Comparison of ENCODE assay signal across 1 mouse cellular context in the genomic region with DNA sequence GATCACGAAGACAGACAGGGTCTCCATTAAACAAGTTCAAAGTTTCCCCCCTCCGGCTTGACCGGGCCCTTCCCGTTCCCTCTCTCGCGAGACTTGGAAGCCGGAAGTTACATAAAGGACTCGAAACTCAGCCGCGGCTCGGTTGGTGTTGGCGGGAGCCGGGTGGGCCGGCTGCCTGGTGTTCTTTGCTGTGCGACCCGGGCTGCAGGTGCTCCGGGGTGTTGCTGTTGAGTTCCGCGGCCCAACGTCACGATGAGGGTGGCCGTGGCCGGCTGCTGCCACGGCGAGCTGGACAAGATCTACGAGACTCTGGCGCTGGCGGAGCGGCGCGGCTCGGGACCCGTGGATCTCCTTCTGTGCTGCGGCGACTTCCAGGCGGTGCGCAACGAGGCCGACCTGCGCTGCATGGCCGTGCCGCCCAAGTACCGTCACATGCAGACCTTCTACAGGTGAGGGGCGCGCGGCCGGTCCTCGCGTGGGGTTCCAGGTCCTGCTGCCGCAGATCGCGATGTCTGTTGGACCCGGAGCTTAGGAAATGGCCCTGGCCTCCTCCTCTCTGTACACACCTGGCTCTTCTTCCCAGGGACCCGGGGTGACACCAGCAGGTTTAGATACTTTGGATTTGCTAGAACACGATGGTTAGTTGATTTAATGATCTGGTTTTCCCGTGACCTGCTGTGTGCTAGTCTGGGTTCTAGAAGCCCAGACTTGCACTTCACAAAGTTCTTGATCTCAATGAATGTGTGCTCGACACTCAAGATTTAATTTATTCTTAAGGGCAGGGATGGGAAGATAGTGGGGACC.
TF ChIP-seq lines count a peak whose summit lies in the region.

A gene (plus strand): TSS at position 123 of the 804 bp plus-strand sequence.

TF ChIP-seq in CH12.LX, 34 proteins besides CTCF, POLR2A, EP300 and RAD21 (continued from another document):
- peak; percentile 93 for TF ChIP-seq ELF1 (IDR thresholded peaks at IDR 0.05; ENCODE audit: low read depth, low read length)
- TF ChIP-seq NELFE (IDR thresholded peaks at IDR 0.05; ENCODE audit: low read depth, low read length), result peak; percentile 94
- TF ChIP-seq HCFC1 (IDR thresholded peaks at IDR 0.05; ENCODE audit: low read depth, low read length), result peak; percentile 80
- 0 out of 2 replicates have a peak, but pooled peaks have one; percentile 44 for TF ChIP-seq MXI1 (IDR thresholded peaks at IDR 0.05; ENCODE audit: low read depth, low read length)
- TF ChIP-seq ZC3H11A (IDR thresholded peaks at IDR 0.05; ENCODE audit: low read depth, low read length), result no peak
